Mouse (Mus musculus) intestine, embryonic 15.5 days (tissue): ENCODE results near the gene Slc25a1. TPM values are rescaled to one million over a fixed set of nuclear protein-coding genes. Genes with fewer than 3 reads are reported as not detected.
"Not testable (repeated sequence)": the region's sequence is repeated elsewhere in the genome, so short reads cannot be mapped to it uniquely, and the experiment has no call there.

ENCODE experiments used
- ATAC-seq: fragments of 200-750 bp; cut with Nextera tagmentation; 2 replicates; pipeline ENCODE4 v1.8.0; 2017; ENCODE audit warnings: moderate TSS enrichment, moderate library complexity
- H3K27ac ChIP-seq: fragments of 300-500 bp; sonication (generic); 2 replicates; pipeline ENCODE4 v1.5.1; 2015; ENCODE audit warnings: mild to moderate bottlenecking, inconsistent platforms
- H3K27me3 ChIP-seq: fragments of 300-500 bp; sonication (generic); replicated peaks from 2 replicates; pipeline ENCODE4 v1.6.1; 2015; ENCODE audit warnings: inconsistent platforms
- H3K36me3 ChIP-seq: fragments of 300-500 bp; sonication (generic); 2 replicates; pipeline ENCODE4 v1.6.1; 2015; ENCODE audit warnings: inconsistent platforms
- H3K4me1 ChIP-seq: fragments of 300-500 bp; sonication (generic); replicated peaks from 2 replicates; pipeline ENCODE4 v1.6.1; 2015; ENCODE audit warnings: inconsistent platforms
- H3K4me2 ChIP-seq: fragments of 300-500 bp; sonication (generic); replicated peaks from 2 replicates; pipeline ENCODE4 v1.6.1; 2015; ENCODE audit warnings: mild to moderate bottlenecking, inconsistent platforms
- H3K4me3 ChIP-seq: fragments of 300-500 bp; sonication (generic); replicated peaks from 2 replicates; pipeline ENCODE4 v1.5.1; 2015; ENCODE audit warnings: inconsistent platforms
- H3K9ac ChIP-seq: fragments of 300-500 bp; sonication (generic); 2 replicates; pipeline ENCODE4 v1.6.1; 2015; ENCODE audit warnings: inconsistent platforms
- H3K9me3 ChIP-seq: fragments of 300-500 bp; sonication (generic); 2 replicates; pipeline ENCODE4 v1.6.1; 2016; ENCODE audit warnings: inconsistent platforms
- whole genome bisulfite sequencing: fragments of 180-500 bp; shearing (Covaris S2); methylation state at CpG from one replicate; pipeline ENCODE4 v1.1.7; 2015; 5-methylcytosine and 5-hydroxymethylcytosine counted together
- polyA plus RNA-seq: library from polyadenylated mRNA; unstranded; fragments of >200 nt; fragmentation: Nextera tagmentation; extraction: Ambion mirVana; gene quantifications from 2 replicates; pipeline ENCODE4 v1.2.1, GENCODE M21; 2015

Slc25a1 gene
- polyA plus RNA-seq, result 201 and 221 TPM in 2 replicates

DNA sequence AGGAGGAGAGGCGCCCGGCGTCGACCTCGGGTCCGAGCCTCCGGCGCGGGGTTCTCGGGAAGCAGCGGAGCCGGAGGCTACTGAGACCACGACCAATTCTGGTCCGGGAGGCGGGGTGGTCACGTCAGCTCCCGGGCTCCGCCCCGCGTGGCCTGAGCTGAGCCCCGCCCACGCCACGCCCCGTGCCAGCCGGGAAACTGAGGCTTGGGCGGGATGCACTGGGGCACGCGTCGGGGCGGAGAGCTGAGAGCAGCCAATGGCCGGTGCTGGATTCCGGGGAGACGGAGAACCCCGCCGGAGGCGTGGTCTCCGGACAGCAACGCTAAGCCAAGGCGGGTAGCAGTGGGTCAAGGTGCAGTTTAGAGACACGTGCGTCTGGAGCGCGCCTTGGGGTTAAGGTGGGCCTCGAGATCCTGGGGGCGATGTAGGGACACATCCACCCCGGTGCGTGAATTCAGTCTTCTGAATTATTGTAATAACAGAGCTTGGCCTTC lies at the start of gene Slc25a1:
TSS of gene Slc25a1 (minus strand) at position 133 of the 494 bp plus-strand sequence.
- Histone ChIP-seq H3K27ac (peak within 1 kb of the TSS; percentile 96), H3K36me3 (peaks cover 15% of the 10 kb centered on the region), H3K9me3 (no peaks in the 10 kb centered on the region), H3K4me2 (peak within 1 kb of the TSS; percentile 96), H3K9ac (peak within 1 kb of the TSS; percentile 82), H3K4me1 (peaks cover 11% of the 10 kb centered on the region; the same call in 1 of the 2 replicates), H3K4me3 (peak within 1 kb of the TSS; percentile 83), H3K27me3 (no peaks in the 10 kb centered on the region)
- peak; percentile 91 for ATAC-seq
- WGBS, result under 1% methylated on average over 47 of the region's 47 CpGs

DNA sequence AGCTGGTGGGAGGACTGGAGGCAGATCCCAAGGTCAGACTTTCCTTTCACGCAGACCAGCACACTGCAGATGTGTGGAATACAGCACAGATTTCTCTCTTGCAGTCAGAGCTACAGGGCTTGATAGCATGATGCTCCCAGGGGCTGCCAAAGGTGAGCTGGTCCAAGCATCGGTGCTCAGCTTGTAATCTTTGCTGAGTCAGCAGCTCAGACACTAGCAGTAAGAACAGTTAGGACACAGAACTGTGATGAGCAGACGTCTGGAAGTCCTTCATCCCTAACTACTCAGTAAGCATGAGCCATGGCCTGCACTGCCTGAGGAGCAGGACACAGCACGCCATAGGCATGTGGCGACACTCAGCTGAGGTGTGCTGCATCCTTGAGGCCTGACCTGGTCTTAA lies 43.8 kb upstream of the Slc25a1 start:
- no peaks in the 10 kb centered on the region for H3K36me3 ChIP-seq
- H3K4me2 ChIP-seq, result no peak overlapping the region
- 71% methylated on average over 5 of the region's 5 CpGs for WGBS
- no peak overlapping the region for H3K27ac ChIP-seq
- H3K9me3 ChIP-seq, result no peaks in the 10 kb centered on the region
- no peaks in the 10 kb centered on the region for H3K4me1 ChIP-seq
- ATAC-seq, result no peak
- no peak overlapping the region for H3K4me3 ChIP-seq
- no peak overlapping the region for H3K9ac ChIP-seq
- no peaks in the 10 kb centered on the region for H3K27me3 ChIP-seq

DNA sequence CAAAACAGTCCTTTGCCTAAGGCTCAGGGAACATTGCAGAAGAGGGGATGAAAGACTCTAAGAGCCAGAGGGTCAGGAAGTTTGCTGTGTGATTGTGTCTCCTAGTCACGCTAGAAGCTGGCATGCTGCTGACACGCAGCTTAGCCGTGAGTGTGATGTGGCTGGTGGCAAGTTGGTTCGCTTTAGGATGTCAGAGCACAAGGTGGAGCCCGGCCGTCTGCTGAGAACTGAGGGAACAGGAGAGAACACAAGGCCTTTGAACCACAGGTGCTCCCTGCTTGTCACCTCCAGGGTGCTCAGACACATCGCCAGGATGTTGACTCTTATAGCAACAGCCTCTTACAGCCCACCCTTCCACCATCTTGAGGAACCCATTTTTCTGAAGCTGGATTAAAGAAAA lies 34.1 kb upstream of the Slc25a1 start:
- Histone ChIP-seq H3K9ac (no peak overlapping the region), H3K4me3 (no peak overlapping the region), H3K36me3 (no peaks in the 10 kb centered on the region), H3K27ac (no peak overlapping the region), H3K27me3 (no peaks in the 10 kb centered on the region), H3K4me1 (no peaks in the 10 kb centered on the region), H3K9me3 (no peaks in the 10 kb centered on the region), H3K4me2 (no peak overlapping the region)
- 83% methylated on average over 7 of the region's 7 CpGs for WGBS
- ATAC-seq, result no peak

GRCm38 (mm10) chr16:17956052-17956638 lies 28.1 kb upstream of the Slc25a1 start:
- not testable (repeated sequence) for H3K27me3 ChIP-seq, H3K36me3 ChIP-seq, ATAC-seq, H3K9ac ChIP-seq, H3K9me3 ChIP-seq, H3K4me3 ChIP-seq, H3K4me2 ChIP-seq, H3K4me1 ChIP-seq, H3K27ac ChIP-seq
- 96% methylated on average over 17 of the region's 17 CpGs for WGBS

DNA sequence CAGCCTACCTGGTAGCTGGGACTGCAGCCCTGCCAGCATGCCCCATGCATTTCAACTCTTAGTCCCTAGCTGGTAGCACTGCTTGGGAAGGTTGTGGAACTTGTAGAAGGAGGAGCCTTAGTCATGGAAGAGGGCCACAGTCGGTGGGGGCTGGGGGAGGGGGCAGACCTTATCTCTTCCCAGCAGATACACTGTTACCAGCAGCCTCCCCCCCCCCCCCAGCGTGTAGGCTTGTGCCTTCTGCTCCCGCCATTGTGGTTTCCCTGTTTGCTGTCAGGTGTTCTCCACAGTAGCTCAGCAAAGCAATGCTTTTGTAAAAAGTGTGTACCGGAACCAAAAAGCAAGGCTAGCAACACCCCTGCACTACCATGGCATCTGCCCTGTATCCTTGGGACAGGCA lies 23.6 kb upstream of the Slc25a1 start:
- no peak overlapping the region for H3K9ac ChIP-seq
- no peaks in the 10 kb centered on the region for H3K36me3 ChIP-seq
- H3K27me3 ChIP-seq, result no peaks in the 10 kb centered on the region
- H3K4me2 ChIP-seq, result no peak overlapping the region
- no peaks in the 10 kb centered on the region for H3K9me3 ChIP-seq
- no peaks in the 10 kb centered on the region for H3K4me1 ChIP-seq
- no peak overlapping the region for H3K27ac ChIP-seq
- ATAC-seq, result no peak
- 88% methylated on average over 3 of the region's 4 CpGs for WGBS
- no peak overlapping the region for H3K4me3 ChIP-seq

DNA sequence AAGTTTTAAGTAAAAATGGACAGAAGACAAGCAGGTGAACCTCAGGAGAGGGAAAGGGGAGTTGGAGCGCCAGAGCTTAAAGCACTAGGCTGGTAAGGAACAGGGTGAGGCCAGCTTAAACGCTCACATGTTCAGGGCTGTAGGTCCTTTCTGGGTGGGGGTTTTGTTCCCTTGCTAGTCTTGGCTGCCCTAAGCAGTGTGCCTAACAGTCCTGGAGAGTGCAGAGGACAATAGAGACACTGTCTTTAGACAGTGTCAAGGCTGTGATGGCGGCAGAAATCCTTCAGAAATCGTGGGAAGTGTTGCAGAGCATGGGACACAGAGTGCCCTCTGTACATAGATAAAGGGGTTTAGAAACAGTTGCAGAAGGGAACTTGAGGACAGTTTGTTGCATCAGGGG lies 22.0 kb upstream of the Slc25a1 start:
- Histone ChIP-seq H3K27ac (no peak overlapping the region), H3K4me1 (no peaks in the 10 kb centered on the region), H3K9me3 (no peaks in the 10 kb centered on the region), H3K4me3 (no peak overlapping the region), H3K36me3 (no peaks in the 10 kb centered on the region), H3K4me2 (no peak overlapping the region), H3K9ac (no peak overlapping the region), H3K27me3 (no peaks in the 10 kb centered on the region)
- no peak for ATAC-seq
- 65% methylated on average over 4 of the region's 4 CpGs for WGBS

- H3K4me1 ChIP-seq, result no peaks in the 10 kb centered on the region
- H3K4me2 ChIP-seq, result no peak overlapping the region
- WGBS, result 57% methylated on average over 2 of the region's 2 CpGs
- H3K27me3 ChIP-seq, result no peaks in the 10 kb centered on the region
- H3K27ac ChIP-seq, result no peak overlapping the region
- no peaks in the 10 kb centered on the region for H3K36me3 ChIP-seq
- H3K9ac ChIP-seq, result no peak overlapping the region
- ATAC-seq, result no peak
- no peak overlapping the region for H3K4me3 ChIP-seq
- H3K9me3 ChIP-seq, result no peaks in the 10 kb centered on the region
Observed at GRCm38 (mm10) chr16:17949421-17949877, 21.4 kb upstream of the Slc25a1 start.

DNA sequence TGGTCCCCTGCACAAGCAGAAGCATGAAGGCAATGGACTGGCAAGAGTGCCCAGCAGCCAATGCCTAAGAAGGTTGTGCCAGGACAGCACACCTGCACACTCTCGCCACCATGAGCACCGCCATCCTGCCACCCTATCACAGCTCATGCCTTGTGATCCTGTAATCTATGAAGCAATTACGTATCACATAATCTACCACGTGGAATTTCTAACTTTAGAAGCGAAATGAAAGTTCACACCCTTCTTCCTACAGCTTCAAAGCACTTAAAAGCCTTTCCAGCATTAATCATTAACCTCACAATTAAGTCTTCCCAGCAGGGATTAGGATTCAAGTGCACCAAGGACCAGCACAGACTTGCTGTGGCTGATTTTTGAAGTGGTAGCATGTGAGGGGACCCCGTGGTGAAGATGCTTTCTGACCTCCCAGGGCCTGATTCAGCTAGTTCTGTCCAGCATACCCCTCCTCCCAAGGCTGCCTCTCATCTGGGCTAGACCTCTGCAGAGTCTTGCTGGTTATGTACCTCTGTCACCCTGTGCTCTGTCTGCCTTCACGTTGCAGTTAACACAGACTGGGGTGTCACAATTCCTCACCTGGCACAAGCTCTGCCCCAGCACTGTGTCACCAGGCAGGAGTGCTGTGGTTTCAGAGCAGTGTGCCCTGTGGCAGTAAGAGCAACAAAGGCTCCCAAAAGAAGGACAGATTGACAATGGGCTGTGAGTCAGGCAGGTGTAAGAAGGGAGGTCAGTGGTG lies 17.2 kb upstream of the Slc25a1 start:
- no peak overlapping the region for H3K27ac ChIP-seq
- H3K4me1 ChIP-seq, result no peaks in the 10 kb centered on the region
- H3K9ac ChIP-seq, result no peak overlapping the region
- H3K36me3 ChIP-seq, result no peaks in the 10 kb centered on the region
- H3K4me2 ChIP-seq, result 0 out of 2 replicates have a peak overlapping the region, but pooled peaks have one; percentile 33
- peak; percentile 87 for ATAC-seq
- H3K27me3 ChIP-seq, result no peaks in the 10 kb centered on the region
- no peaks in the 10 kb centered on the region for H3K9me3 ChIP-seq
- 42% methylated on average over 7 of the region's 7 CpGs for WGBS
- H3K4me3 ChIP-seq, result no peak overlapping the region

- 63% methylated on average over 8 of the region's 8 CpGs for WGBS
- H3K27me3 ChIP-seq, result no peaks in the 10 kb centered on the region
Observed at GRCm38 (mm10) chr16:17943466-17943865, 15.4 kb upstream of the Slc25a1 start.

DNA sequence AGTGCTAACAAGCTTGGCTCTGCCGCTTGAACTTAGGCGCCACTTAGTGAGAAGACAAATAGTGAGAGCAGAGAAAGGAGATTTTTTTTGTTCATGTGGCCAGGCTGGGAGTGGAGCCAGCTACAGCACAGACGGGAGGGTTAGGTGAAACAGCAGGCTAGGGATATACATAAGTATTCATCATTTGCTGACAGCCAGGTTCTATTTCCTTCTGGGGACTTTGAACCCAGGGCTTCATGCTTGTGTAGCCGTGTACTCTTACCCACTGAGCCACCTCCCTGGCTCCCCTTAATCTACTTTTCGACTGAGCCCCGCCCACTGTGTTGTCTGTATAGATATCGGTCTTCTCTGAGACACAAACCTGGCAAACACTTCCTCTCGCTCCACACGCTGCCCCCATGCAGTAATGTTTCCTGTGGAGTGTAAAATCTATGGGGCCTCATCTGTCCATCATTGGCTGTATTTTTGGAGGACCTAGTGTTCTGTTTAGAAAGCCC lies 11.3 kb upstream of the Slc25a1 start:
- ATAC-seq, result peak; percentile 91

More at GRCm38 (mm10) chr16:17943466-17943865, 15.4 kb upstream of the Slc25a1 start:
- ATAC-seq, result no peak
- H3K4me3 ChIP-seq, result no peak overlapping the region
- no peaks in the 10 kb centered on the region for H3K36me3 ChIP-seq
- no peak overlapping the region for H3K4me2 ChIP-seq
- no peak overlapping the region for H3K9ac ChIP-seq
- H3K27ac ChIP-seq, result no peak overlapping the region
- H3K4me1 ChIP-seq, result peaks cover 7% of the 10 kb centered on the region; the same call in 1 of the 2 replicates
- no peaks in the 10 kb centered on the region for H3K9me3 ChIP-seq

GRCm38 (mm10) chr16:17938821-17939220 lies 10.8 kb upstream of the Slc25a1 start:
- Histone ChIP-seq H3K27ac (peak overlapping the region; percentile 42), H3K9me3 (no peaks in the 10 kb centered on the region), H3K27me3 (no peaks in the 10 kb centered on the region; the same call in 1 of the 2 replicates), H3K4me3 (no peak overlapping the region), H3K4me2 (peak overlapping the region; percentile 18), H3K9ac (no peak overlapping the region), H3K4me1 (peaks cover 7% of the 10 kb centered on the region; the same call in 1 of the 2 replicates), H3K36me3 (no peaks in the 10 kb centered on the region)
- 12% methylated on average over 7 of the region's 7 CpGs for WGBS
- peak; percentile 95 for ATAC-seq

More for the DNA sequence above, 11.3 kb upstream of the Slc25a1 start:
- H3K27me3 ChIP-seq, result no peaks in the 10 kb centered on the region; the same call in 1 of the 2 replicates
- H3K4me2 ChIP-seq, result 0 out of 2 replicates have a peak overlapping the region, but pooled peaks have one; percentile 18
- no peak overlapping the region for H3K9ac ChIP-seq
- H3K36me3 ChIP-seq, result no peaks in the 10 kb centered on the region
- WGBS, result 33% methylated on average over 9 of the region's 9 CpGs
- H3K4me3 ChIP-seq, result no peak overlapping the region
- no peaks in the 10 kb centered on the region for H3K9me3 ChIP-seq
- H3K4me1 ChIP-seq, result peaks cover 7% of the 10 kb centered on the region; the same call in 1 of the 2 replicates
- H3K27ac ChIP-seq, result peak overlapping the region; percentile 42

GRCm38 (mm10) chr16:17938187-17938586 lies 10.2 kb upstream of the Slc25a1 start:
- 61% methylated on average over 7 of the region's 7 CpGs for WGBS
- peak; percentile 27 for ATAC-seq
- H3K9me3 ChIP-seq, result no peaks in the 10 kb centered on the region
- no peaks in the 10 kb centered on the region for H3K36me3 ChIP-seq
- no peak overlapping the region for H3K4me3 ChIP-seq
- H3K27ac ChIP-seq, result no peak overlapping the region
- H3K9ac ChIP-seq, result no peak overlapping the region
- H3K4me1 ChIP-seq, result peaks cover 7% of the 10 kb centered on the region; the same call in 1 of the 2 replicates
- no peaks in the 10 kb centered on the region; the same call in 1 of the 2 replicates for H3K27me3 ChIP-seq
- no peak overlapping the region for H3K4me2 ChIP-seq
